In the genomic region with DNA sequence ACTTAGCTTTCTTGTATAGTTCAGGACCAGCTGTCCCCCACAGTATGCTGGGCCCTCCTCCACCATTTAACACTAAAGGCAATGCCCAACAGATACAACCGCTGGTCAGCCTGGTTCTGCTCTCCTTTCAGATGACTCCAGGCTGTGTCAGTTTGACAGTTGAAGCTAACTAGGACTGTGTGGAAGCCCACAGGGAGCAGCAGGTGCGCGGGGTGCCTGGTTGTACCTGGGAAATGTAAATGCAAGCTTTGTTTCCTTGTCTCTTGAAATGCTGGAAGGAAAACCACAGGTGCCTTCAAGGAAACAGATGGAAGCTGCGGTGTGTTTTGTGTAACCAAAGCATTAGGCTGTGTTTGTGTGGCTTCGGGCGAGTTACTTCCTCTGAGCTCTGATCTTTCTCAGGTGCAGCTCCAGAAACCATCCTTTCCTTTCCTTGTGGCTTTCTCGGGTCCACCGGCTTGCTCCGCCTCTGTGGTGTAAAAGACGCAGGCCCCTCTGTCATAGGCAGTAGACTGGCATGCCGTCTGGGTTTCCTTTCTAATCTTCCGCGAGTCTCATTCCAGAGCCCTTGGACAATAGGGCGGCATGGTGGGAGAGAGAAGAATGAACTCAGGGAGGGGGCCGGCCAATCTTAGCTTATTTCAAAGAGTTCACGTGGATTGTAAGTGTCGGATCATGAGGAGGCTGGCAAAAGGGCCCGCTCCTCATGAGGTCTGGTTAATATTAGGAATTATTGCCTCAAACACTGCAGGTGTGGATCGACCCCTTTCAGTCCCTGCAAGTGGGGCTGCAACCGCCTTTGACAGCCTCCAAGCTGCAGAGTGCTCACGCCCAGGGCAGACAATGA, we compare ENCODE assay signal across 8 mouse cellular contexts.
DNase-seq lines count a peak whose midpoint lies in the region; ATAC-seq lines count a peak whose summit lies in the region.

No protein-coding gene starts in this region.

- intact Hi-C loops in left cerebral cortex, postnatal 25 days (cut with DNase I) = no loop called here
- intact Hi-C loops in left cerebral cortex, postnatal 10 days (cut with DNase I) = no loop called here

- no peaks in the 10 kb centered on the region for H3K9me3 ChIP-seq in hindbrain, embryonic 15.5 days

- peak overlapping the region; percentile 11; the same call in 1 of the 2 replicates for H3K9ac ChIP-seq in hindbrain, embryonic 15.5 days

- DNase-seq in cerebellum, postnatal 10 days = peak; percentile 7
- no peak for DNase-seq in cerebellum, postnatal 36 days
- peak; percentile 48 for DNase-seq in embryo, embryonic 10 days (ENCODE audit: low spot score)
- peak; percentile 25 for DNase-seq in neural tube, embryonic 10.5 days (ENCODE audit: extremely low spot score, low spot score)
- no peak for DNase-seq in yolk sac, embryonic 10.5 days (ENCODE audit: low spot score)
- no peak for DNase-seq in left cerebral cortex, postnatal 25 days (ENCODE audit: low spot score in 2 of 2)
- no peak for DNase-seq in left cerebral cortex, postnatal 10 days (ENCODE audit: extremely low spot score in 1 of 2, low spot score in 2 of 2)

- H3K27me3 ChIP-seq in hindbrain, embryonic 15.5 days = no peaks in the 10 kb centered on the region

- no peak overlapping the region; the same call in 1 of the 2 replicates for H3K27ac ChIP-seq in hindbrain, embryonic 15.5 days (replicated peaks)

- H3K36me3 ChIP-seq in hindbrain, embryonic 15.5 days = no peaks in the 10 kb centered on the region

- 9% methylated on average over 21 of the region's 21 CpGs for WGBS in hindbrain, embryonic 15.5 days

- peak overlapping the region; percentile 49 for H3K4me2 ChIP-seq in hindbrain, embryonic 15.5 days

- peaks cover 11% of the 10 kb centered on the region; the same call in 1 of the 2 replicates for H3K4me1 ChIP-seq in hindbrain, embryonic 15.5 days (replicated peaks)

- peak overlapping the region; percentile 18 for H3K4me3 ChIP-seq in hindbrain, embryonic 15.5 days

- ATAC-seq in hindbrain, embryonic 15.5 days (ENCODE audit: low FRiP score, low read depth) = peak; percentile 66; the same call in 1 of the 2 replicates

Comparison
In these comparisons a context has a peak if more than half of its experiments do, and no peak if none do; other contexts are left out.
1. DNase-seq: peak in cerebellum, postnatal 10 days (2 of 2), embryo, embryonic 10 days (single experiment) and neural tube, embryonic 10.5 days (single experiment); none in cerebellum, postnatal 36 days (0 of 2), yolk sac, embryonic 10.5 days (single experiment), left cerebral cortex, postnatal 25 days (0 of 2) and left cerebral cortex, postnatal 10 days (0 of 2).